Mouse (Mus musculus) adrenal gland, adult 2 months (tissue): ENCODE data around the gene Ppp1r13l. TPM values are rescaled to one million over a fixed set of nuclear protein-coding genes. Genes with fewer than 3 reads are reported as not detected.

Source experiments
- DNase-seq: peaks from one replicate; pipeline ENCODE4 v3.0.0; 2021
- microRNA-seq, 2 experiments: library from miRNA; unstranded; fragments of <30 nt; microRNA quantifications; one replicate each; pipeline ENCODE4 v1.2.0; 2021
- polyA plus RNA-seq: library from polyadenylated mRNA; depleted of rRNA; stranded (reverse); fragments of >200 nt; gene quantifications from 2 replicates; pipeline ENCODE4 v1.2.3, GENCODE M21; 2012; rRNA removed
- total RNA-seq, 2 experiments: library from RNA; stranded (reverse); gene quantifications; 2 replicates each; pipeline ENCODE4 v1.2.3; 2021

Ppp1r13l gene
- total and polyA plus RNA-seq, 3 experiments: 6.5 to 16.9 (median 8.3) TPM

DNA sequence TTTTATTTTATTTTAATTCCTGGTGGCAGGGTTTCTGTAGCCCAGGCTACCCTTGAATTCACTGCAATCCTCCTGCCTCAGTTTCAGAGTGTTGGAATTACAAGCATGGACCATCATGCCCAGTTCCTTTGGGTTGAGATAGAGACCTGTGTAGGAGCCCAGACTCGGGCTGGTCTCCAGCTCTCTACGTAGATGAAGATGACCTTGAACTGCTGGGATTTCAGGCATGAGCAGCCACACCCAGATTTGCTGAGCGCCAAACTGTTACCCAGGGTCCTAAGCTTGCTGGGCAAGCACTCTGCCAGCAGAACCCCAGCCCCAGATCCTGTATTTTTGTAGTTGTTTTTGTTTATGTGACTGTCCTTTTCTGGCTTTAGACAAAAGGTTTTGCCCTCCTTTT lies 54.0 kb downstream of the Ppp1r13l start:
- DNase-seq: no peak

DNA sequence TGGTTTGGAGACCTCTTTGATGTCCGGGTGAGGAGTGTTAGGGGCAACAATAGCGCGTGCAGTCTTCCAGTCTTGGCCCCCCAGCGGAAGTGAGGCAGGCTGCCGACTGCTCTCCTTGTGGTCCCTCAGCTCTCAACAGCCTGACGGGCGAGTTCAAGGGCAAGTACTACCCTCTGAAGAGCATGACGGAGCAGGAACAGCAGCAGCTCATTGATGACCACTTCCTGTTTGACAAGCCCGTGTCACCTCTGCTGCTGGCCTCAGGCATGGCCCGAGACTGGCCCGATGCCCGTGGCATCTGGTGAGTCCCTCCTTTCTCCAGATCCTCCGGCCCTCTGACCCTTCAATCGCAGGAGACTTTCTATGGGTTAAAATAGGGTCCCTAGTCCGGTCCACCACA lies 57.0 kb downstream of the Ppp1r13l start:
- no peak for DNase-seq

DNA sequence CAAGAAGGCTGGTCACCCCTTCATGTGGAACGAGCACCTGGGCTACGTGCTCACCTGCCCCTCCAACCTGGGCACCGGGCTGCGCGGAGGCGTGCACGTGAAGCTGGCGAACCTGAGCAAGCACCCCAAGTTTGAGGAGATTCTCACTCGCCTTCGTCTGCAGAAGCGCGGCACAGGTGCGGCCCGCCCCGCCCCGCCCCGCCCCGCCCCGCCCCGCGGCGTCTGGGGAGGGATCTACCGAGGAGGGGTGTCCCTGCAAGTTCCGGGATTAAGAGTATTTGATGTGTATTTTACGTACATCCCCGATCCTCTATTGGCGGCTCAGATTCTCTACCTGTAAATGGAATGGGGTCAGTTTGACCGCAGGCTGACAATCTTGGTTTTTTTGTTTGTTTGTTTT lies 60.6 kb downstream of the Ppp1r13l start:
- DNase-seq: no peak

DNA sequence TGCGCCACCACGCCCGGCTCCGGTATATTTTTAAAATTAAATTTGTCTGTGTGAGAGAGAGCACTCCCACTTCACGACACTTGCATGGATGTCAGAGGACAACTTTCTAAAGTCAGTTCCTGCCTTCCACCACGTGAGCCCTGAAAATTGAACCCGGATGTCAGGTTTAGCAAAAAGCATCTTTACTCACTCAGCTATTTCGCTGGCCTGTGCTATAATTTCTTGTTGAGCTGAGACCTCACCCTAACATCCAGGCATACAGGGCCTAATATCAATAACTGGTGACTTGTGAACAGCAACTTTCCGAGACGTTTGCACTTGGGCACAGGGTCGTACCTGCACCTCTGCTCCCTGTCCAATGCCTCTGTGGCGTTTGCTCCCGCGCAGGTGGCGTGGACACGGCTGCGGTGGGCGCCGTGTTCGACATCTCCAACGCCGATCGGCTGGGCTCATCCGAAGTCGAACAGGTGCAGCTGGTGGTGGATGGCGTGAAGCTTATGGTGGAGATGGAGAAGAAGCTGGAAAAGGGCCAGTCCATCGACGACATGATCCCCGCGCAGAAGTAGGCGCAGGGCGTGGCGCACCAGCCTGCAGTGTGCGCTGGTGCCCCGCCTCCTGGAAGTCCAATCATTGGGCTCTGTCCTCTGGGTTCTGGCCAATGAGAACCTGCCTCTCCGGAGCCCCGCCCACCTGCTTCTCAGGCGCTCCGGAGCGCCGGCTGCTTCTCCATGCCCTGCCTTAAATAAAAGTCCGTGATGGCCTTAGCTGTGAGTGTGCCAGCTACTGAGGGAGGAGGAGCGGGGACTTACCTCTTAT lies 61.5 kb downstream of the Ppp1r13l start:
- peak; percentile 95 for DNase-seq

DNA sequence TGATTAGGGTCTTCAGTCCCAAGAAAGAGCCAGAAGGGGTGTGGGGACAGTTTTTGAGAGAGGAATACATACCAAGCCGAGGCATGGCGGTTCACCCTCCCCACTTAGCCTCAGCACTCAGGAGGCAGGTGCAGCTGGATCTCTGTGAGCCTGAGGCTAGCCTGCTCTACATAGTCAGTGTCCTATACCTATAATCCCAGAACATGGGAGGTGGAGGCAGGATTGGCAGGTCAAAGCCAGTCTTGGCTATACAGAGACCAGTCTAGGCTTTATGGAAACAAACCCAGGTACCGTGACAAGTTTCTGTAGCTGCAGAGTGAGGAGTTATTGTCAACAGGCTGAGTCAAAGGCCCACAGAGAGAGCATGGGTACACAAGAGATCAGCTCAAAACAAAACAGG lies 63.5 kb downstream of the Ppp1r13l start:
- DNase-seq: no peak

DNA sequence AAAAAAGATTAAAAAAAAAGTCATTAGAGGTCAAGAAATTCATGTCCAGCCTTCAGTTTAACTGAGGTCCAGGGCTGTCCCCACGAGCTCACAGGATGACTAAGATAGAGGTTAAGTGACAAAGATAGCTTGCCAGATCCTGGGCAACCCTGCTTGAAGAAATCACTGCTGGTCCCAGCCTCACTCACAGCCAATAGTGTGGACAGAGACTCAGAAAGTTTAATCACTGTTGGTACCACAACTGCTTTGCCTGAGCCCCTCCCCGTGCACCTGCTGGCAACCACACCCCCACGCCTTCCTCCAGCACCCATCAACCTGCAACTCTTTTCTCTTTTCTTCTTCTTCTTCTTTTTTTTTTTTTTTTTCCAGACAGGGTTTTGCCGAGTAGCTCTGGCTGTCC lies 64.5 kb downstream of the Ppp1r13l start:
- DNase-seq: peak; percentile 38

DNA sequence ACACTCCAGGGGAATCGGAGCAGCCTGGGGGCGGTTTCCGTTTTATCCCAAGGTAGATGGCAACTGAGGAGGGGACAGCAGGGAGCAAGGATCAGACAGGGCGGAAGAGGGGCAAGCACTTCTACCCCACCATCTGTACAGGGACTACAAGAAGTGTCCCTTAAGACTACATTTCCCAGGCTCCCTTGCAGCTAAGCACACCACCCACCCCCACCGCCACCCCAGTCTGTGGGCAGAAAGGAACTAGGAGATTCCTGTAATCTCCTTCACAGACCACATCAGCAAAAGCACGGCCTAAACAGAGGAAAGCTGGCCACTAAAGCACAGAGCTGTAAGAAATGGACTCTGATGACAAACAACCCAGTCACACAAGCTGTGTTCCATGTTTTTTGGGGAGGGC lies 66.8 kb downstream of the Ppp1r13l start:
- no peak for DNase-seq

DNA sequence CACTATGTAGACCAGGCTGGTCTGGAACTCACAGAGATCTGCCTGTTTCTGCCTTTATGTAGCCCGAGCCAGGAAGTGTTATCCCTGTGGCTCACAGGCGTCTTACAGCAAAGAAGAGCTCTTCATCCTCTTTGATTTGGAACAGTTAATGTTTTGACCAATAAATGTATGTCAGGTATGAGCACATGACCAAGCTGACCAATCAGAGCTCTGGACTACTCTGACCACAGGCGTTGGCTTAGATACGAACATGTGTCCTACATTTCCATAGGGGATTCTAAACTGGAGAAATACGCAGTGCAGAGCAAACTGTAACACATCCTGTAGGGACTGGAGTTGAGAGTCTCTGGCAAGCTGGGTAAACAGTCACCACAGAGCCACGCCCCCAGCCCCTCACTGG lies 67.3 kb downstream of the Ppp1r13l start:
- no peak for DNase-seq

Small RNA genes lying within 50 kb of the gene (microRNA-seq; reads per million reads assigned to microRNA genes)
- gene Mir343: 0 reads per million in 2 experiments

Other genes starting within 250 kb of the Ppp1r13l start
- not detected for gene Gm4969, start 241.4 kb upstream of the Ppp1r13l start, total RNA-seq
- gene Gm4969, start 241.4 kb upstream of the Ppp1r13l start, polyA plus RNA-seq: 0.04 TPM in 1 of 2 replicates, not detected in the other
- 10 to 100 TPM; 11.9 to 12.8 TPM for gene Fbxo46, start 239.9 kb upstream of the Ppp1r13l start, total RNA-seq
- 12.8 and 13.5 TPM in 2 replicates for gene Fbxo46, start 239.9 kb upstream of the Ppp1r13l start, polyA plus RNA-seq
- 10 to 100 TPM; 14.0 to 21.2 TPM for gene Qpctl, start 210.5 kb upstream of the Ppp1r13l start, total RNA-seq
- gene Qpctl, start 210.5 kb upstream of the Ppp1r13l start, polyA plus RNA-seq: 24.6 and 26.3 TPM in 2 replicates
- 10 to 100 TPM; 78.3 to 93.6 TPM for gene Snrpd2, start 210.0 kb upstream of the Ppp1r13l start, total RNA-seq
- 5.3 and 7.9 TPM in 2 replicates for gene Snrpd2, start 210.0 kb upstream of the Ppp1r13l start, polyA plus RNA-seq
- under 1 TPM; 0.41 to 0.58 TPM for gene Gipr, start 193.6 kb upstream of the Ppp1r13l start, total RNA-seq
- gene Gipr, start 193.6 kb upstream of the Ppp1r13l start, polyA plus RNA-seq: 1.6 and 2.6 TPM in 2 replicates
- 10 to 100 TPM; 34.7 to 69.4 TPM for gene Eml2, start 183.3 kb upstream of the Ppp1r13l start, total RNA-seq
- gene Eml2, start 183.3 kb upstream of the Ppp1r13l start, polyA plus RNA-seq: 58.2 and 59.7 TPM in 2 replicates
- 10 to 100 TPM in 1 of 2 experiments, 1 to 10 TPM in 1; 6.4 to 11.8 TPM for gene Gpr4, start 147.2 kb upstream of the Ppp1r13l start, total RNA-seq
- gene Gpr4, start 147.2 kb upstream of the Ppp1r13l start, polyA plus RNA-seq: 20.4 and 23.8 TPM in 2 replicates
- gene Opa3, start 131.4 kb upstream of the Ppp1r13l start, total RNA-seq: 10 to 100 TPM; 31.2 to 43.5 TPM
- gene Opa3, start 131.4 kb upstream of the Ppp1r13l start, polyA plus RNA-seq: 30.2 and 32.3 TPM in 2 replicates
- 10 to 100 TPM; 45.8 to 55.8 TPM for gene Vasp, start 87.9 kb upstream of the Ppp1r13l start, total RNA-seq
- gene Vasp, start 87.9 kb upstream of the Ppp1r13l start, polyA plus RNA-seq: 136 and 143 TPM in 2 replicates
- not detected for gene Ppm1n, start 79.7 kb upstream of the Ppp1r13l start, total RNA-seq
- gene Ppm1n, start 79.7 kb upstream of the Ppp1r13l start, polyA plus RNA-seq: 0.09 and 0.68 TPM in 2 replicates
- gene Rtn2, start 77.1 kb upstream of the Ppp1r13l start, total RNA-seq: 1 to 10 TPM; 4.2 to 7.4 TPM
- gene Rtn2, start 77.1 kb upstream of the Ppp1r13l start, polyA plus RNA-seq: 14.6 and 19.4 TPM in 2 replicates
- 10 to 100 TPM in 1 of 2 experiments, 1 to 10 TPM in 1; 5.8 to 34.5 TPM for gene Fosb, start 49.7 kb upstream of the Ppp1r13l start, total RNA-seq
- gene Fosb, start 49.7 kb upstream of the Ppp1r13l start, polyA plus RNA-seq: 2.6 and 3.2 TPM in 2 replicates
- 10 to 100 TPM; 36.5 to 40.8 TPM for gene Ercc1, start 15.0 kb upstream of the Ppp1r13l start, total RNA-seq
- gene Ercc1, start 15.0 kb upstream of the Ppp1r13l start, polyA plus RNA-seq: 36.3 and 37.8 TPM in 2 replicates
- 10 to 100 TPM; 13.2 to 13.3 TPM for gene Cd3eap, start 266 bp upstream of the Ppp1r13l start, total RNA-seq
- gene Cd3eap, start 266 bp upstream of the Ppp1r13l start, polyA plus RNA-seq: 12.3 and 21.5 TPM in 2 replicates
- gene Ercc2, start 22.3 kb downstream of the Ppp1r13l start, total RNA-seq: 10 to 100 TPM; 21.7 to 25.5 TPM
- 92.3 and 94.7 TPM in 2 replicates for gene Ercc2, start 22.3 kb downstream of the Ppp1r13l start, polyA plus RNA-seq
- 1 to 10 TPM in 1 of 2 experiments, under 1 TPM in 1; 0.98 to 5.2 TPM for gene Klc3, start 44.4 kb downstream of the Ppp1r13l start, total RNA-seq
- gene Klc3, start 44.4 kb downstream of the Ppp1r13l start, polyA plus RNA-seq: 1.3 and 3.7 TPM in 2 replicates
- not detected for gene Ckm, start 45.0 kb downstream of the Ppp1r13l start, total RNA-seq
- 0.84 and 1.0 TPM in 2 replicates for gene Ckm, start 45.0 kb downstream of the Ppp1r13l start, polyA plus RNA-seq
- 10 to 100 TPM; 40.5 to 56.8 TPM for gene Mark4, start 99.1 kb downstream of the Ppp1r13l start, total RNA-seq
- 71.6 and 79.0 TPM in 2 replicates for gene Mark4, start 99.1 kb downstream of the Ppp1r13l start, polyA plus RNA-seq
- 10 to 100 TPM; 31.9 to 58.8 TPM for gene Exoc3l2, start 103.6 kb downstream of the Ppp1r13l start, total RNA-seq
- gene Exoc3l2, start 103.6 kb downstream of the Ppp1r13l start, polyA plus RNA-seq: 55.3 and 57.9 TPM in 2 replicates
- gene Bloc1s3, start 148.6 kb downstream of the Ppp1r13l start, total RNA-seq: 10 to 100 TPM in 1 of 2 experiments, 1 to 10 TPM in 1; 9.8 to 13.2 TPM
- gene Bloc1s3, start 148.6 kb downstream of the Ppp1r13l start, polyA plus RNA-seq: 31.9 and 37.2 TPM in 2 replicates
- 10 to 100 TPM; 70.2 to 81.4 TPM for gene Trappc6a, start 148.6 kb downstream of the Ppp1r13l start, total RNA-seq
- 253 and 254 TPM in 2 replicates for gene Trappc6a, start 148.6 kb downstream of the Ppp1r13l start, polyA plus RNA-seq
- gene Nkpd1, start 158.1 kb downstream of the Ppp1r13l start, total RNA-seq: under 1 TPM in 1 of 2 experiments, not detected in 1; 0.14 TPM
- 0.38 and 0.64 TPM in 2 replicates for gene Nkpd1, start 158.1 kb downstream of the Ppp1r13l start, polyA plus RNA-seq
- 10 to 100 TPM; 68.3 to 70.8 TPM for gene Ppp1r37, start 203.3 kb downstream of the Ppp1r13l start, total RNA-seq
- 159 and 163 TPM in 2 replicates for gene Ppp1r37, start 203.3 kb downstream of the Ppp1r13l start, polyA plus RNA-seq
- under 1 TPM; 0.69 to 0.98 TPM for gene Zfp296, start 217.5 kb downstream of the Ppp1r13l start, total RNA-seq
- 3.1 and 3.4 TPM in 2 replicates for gene Zfp296, start 217.5 kb downstream of the Ppp1r13l start, polyA plus RNA-seq
- gene Gemin7, start 217.8 kb downstream of the Ppp1r13l start, total RNA-seq: 10 to 100 TPM; 83.8 to 84.2 TPM
- 177 and 183 TPM in 2 replicates for gene Gemin7, start 217.8 kb downstream of the Ppp1r13l start, polyA plus RNA-seq
- gene Clasrp, start 244.7 kb downstream of the Ppp1r13l start, total RNA-seq: 10 to 100 TPM; 34.4 to 37.3 TPM
- gene Clasrp, start 244.7 kb downstream of the Ppp1r13l start, polyA plus RNA-seq: 280 and 380 TPM in 2 replicates